Mouse (Mus musculus): ENCODE results near the gene Cyp4f37. TPM values are rescaled to one million over a fixed set of nuclear protein-coding genes. Genes with fewer than 3 reads are reported as not detected.
"Not testable (repeated sequence)": the region's sequence is repeated elsewhere in the genome, so short reads cannot be mapped to it uniquely, and the experiment has no call there.

Cyp4f37 gene
- 1.6 TPM for polyA plus RNA-seq (2021)

GRCm38 (mm10) chr17:32621018-32621417 lies at the start of gene Cyp4f37:
TSS of gene Cyp4f37 (plus strand) at chr17:32621309.
- in situ Hi-C loops (cut with MboI; ENCODE audit: low pct_unique_long_range_greater_than_20kb), result loop anchor here (5.0 kb wide), 1 partner anchor 84 kb away; the partner anchor contains the start of gene Cyp4f16
- H3K27me3 ChIP-seq; CTCF ChIA-PET; POLR2A ChIA-PET; DNase-seq (ENCODE audit: low read depth, low spot score): not testable (repeated sequence)
- peak; percentile 26 for ATAC-seq

GRCm38 (mm10) chr17:32573286-32573685 lies 47.8 kb upstream of the Cyp4f37 start:
- CTCF ChIA-PET, result not testable (repeated sequence)

GRCm38 (mm10) chr17:32577496-32578186 lies 43.5 kb upstream of the Cyp4f37 start:
- H3K27me3 ChIP-seq, result peaks cover 19% of the 10 kb centered on the region
- TF ChIP-seq CTCF (IDR thresholded peaks at IDR 0.05), result no peak
- POLR2A ChIA-PET, result no interaction called here
- ATAC-seq (no peak), DNase-seq (ENCODE audit: low read depth, low spot score) (no peak)
- in situ Hi-C loops (cut with MboI; ENCODE audit: low pct_unique_long_range_greater_than_20kb), result no loop called here
- CTCF ChIA-PET, result no interaction called here

More at GRCm38 (mm10) chr17:32573286-32573685, 47.8 kb upstream of the Cyp4f37 start:
- peaks cover 19% of the 10 kb centered on the region for H3K27me3 ChIP-seq
- ATAC-seq; POLR2A ChIA-PET; in situ Hi-C loops (cut with MboI; ENCODE audit: low pct_unique_long_range_greater_than_20kb); DNase-seq (ENCODE audit: low read depth, low spot score): not testable (repeated sequence)

GRCm38 (mm10) chr17:32596494-32596893 lies 24.6 kb upstream of the Cyp4f37 start:
- peaks cover 8% of the 10 kb centered on the region for H3K27me3 ChIP-seq
- ATAC-seq (no peak), DNase-seq (ENCODE audit: low read depth, low spot score) (no peak)
- in situ Hi-C loops (cut with MboI; ENCODE audit: low pct_unique_long_range_greater_than_20kb), result no loop called here
- ChIA-PET POLR2A (no interaction called here), CTCF (no interaction called here)
- TF ChIP-seq CTCF (IDR thresholded peaks at IDR 0.05), result no peak

- peaks cover 13% of the 10 kb centered on the region for H3K27me3 ChIP-seq
- ChIA-PET POLR2A (no interaction called here), CTCF (no interaction called here)
- in situ Hi-C loops (cut with MboI; ENCODE audit: low pct_unique_long_range_greater_than_20kb), result no loop called here
- DNase-seq (ENCODE audit: low read depth, low spot score), result no peak
- ATAC-seq, result no peak
- TF ChIP-seq CTCF (IDR thresholded peaks at IDR 0.05), result no peak
Measured at GRCm38 (mm10) chr17:32608055-32608454, 13.1 kb upstream of the Cyp4f37 start.

GRCm38 (mm10) chr17:32610231-32610630 lies 10.9 kb upstream of the Cyp4f37 start:
- DNase-seq (ENCODE audit: low read depth, low spot score); POLR2A ChIA-PET; CTCF ChIA-PET; ATAC-seq; in situ Hi-C loops (cut with MboI; ENCODE audit: low pct_unique_long_range_greater_than_20kb): not testable (repeated sequence)
- H3K27me3 ChIP-seq, result peaks cover 12% of the 10 kb centered on the region

- ATAC-seq, result no peak
- TF ChIP-seq CTCF (IDR thresholded peaks at IDR 0.05), result no peak
- DNase-seq (ENCODE audit: low read depth, low spot score), result no peak
- CTCF ChIA-PET, result no interaction called here
- peaks cover 9% of the 10 kb centered on the region for H3K27me3 ChIP-seq
- in situ Hi-C loops (cut with MboI; ENCODE audit: low pct_unique_long_range_greater_than_20kb), result no loop called here
- POLR2A ChIA-PET, result interaction anchor here (0.6 kb wide), 1 partner anchor 101 kb away, joined by 3 read pairs; no protein-coding TSS in a partner anchor
Measured at GRCm38 (mm10) chr17:32610896-32611295, 10.2 kb upstream of the Cyp4f37 start.

GRCm38 (mm10) chr17:32612417-32612816 lies 8.7 kb upstream of the Cyp4f37 start:
- no peak for DNase-seq (ENCODE audit: low read depth, low spot score)
- POLR2A ChIA-PET, result no interaction called here
- TF ChIP-seq CTCF (IDR thresholded peaks at IDR 0.05), result no peak
- in situ Hi-C loops (cut with MboI; ENCODE audit: low pct_unique_long_range_greater_than_20kb), result no loop called here
- ATAC-seq, result no peak
- peaks cover 6% of the 10 kb centered on the region for H3K27me3 ChIP-seq
- CTCF ChIA-PET, result no interaction called here

GRCm38 (mm10) chr17:32617252-32617651 lies 3.9 kb upstream of the Cyp4f37 start:
- peaks cover 4% of the 10 kb centered on the region for H3K27me3 ChIP-seq
- ChIA-PET CTCF (no interaction called here), POLR2A (no interaction called here)
- in situ Hi-C loops (cut with MboI; ENCODE audit: low pct_unique_long_range_greater_than_20kb), result no loop called here
- ATAC-seq (no peak), DNase-seq (ENCODE audit: low read depth, low spot score) (no peak)
- no peak for TF ChIP-seq CTCF (IDR thresholded peaks at IDR 0.05)

- CTCF ChIA-PET, ATAC-seq: not testable (repeated sequence)
Measured at GRCm38 (mm10) chr17:32629726-32630125, 8.6 kb downstream of the Cyp4f37 start.

GRCm38 (mm10) chr17:32631936-32632335 lies 10.8 kb downstream of the Cyp4f37 start:
- in situ Hi-C loops (cut with MboI; ENCODE audit: low pct_unique_long_range_greater_than_20kb), result no loop called here
- H3K27me3 ChIP-seq, result peaks cover 13% of the 10 kb centered on the region
- no peak for DNase-seq (ENCODE audit: low read depth, low spot score)
- ChIA-PET POLR2A (no interaction called here), CTCF (no interaction called here)
- ATAC-seq, result no peak
- no peak for TF ChIP-seq CTCF (IDR thresholded peaks at IDR 0.05)

More at GRCm38 (mm10) chr17:32629726-32630125, 8.6 kb downstream of the Cyp4f37 start:
- H3K27me3 ChIP-seq; in situ Hi-C loops (cut with MboI; ENCODE audit: low pct_unique_long_range_greater_than_20kb); POLR2A ChIA-PET; DNase-seq (ENCODE audit: low read depth, low spot score): not testable (repeated sequence)

- in situ Hi-C loops (cut with MboI; ENCODE audit: low pct_unique_long_range_greater_than_20kb); POLR2A ChIA-PET; DNase-seq (ENCODE audit: low read depth, low spot score); CTCF ChIA-PET; ATAC-seq: not testable (repeated sequence)
- H3K27me3 ChIP-seq, result peaks cover 17% of the 10 kb centered on the region
Measured at GRCm38 (mm10) chr17:32634242-32634971, 13.3 kb downstream of the Cyp4f37 start.
